Mouse (Mus musculus) thymus, postnatal 4 days (tissue): Measurements from ENCODE around the gene Trim8.
A peak's percentile ranks its signal among the peaks of the same experiment; 100 is the strongest.

ENCODE experiments used
- DNase-seq: peaks from one replicate; pipeline ENCODE4 v3.0.0; 2021

Gene Trim8

GRCm38 (mm10) chr19:46524601-46525321, 23.3 kb downstream of the Trim8 start:
- peak; percentile 50 for DNase-seq

GRCm38 (mm10) chr19:46525691-46526631, 24.5 kb downstream of the Trim8 start:
- DNase-seq: peak; percentile 13

- DNase-seq: peak; percentile 65
Observed at GRCm38 (mm10) chr19:46527632-46528528, 26.4 kb downstream of the Trim8 start.

- peak; percentile 84 for DNase-seq
Observed at GRCm38 (mm10) chr19:46528529-46529213, 27.2 kb downstream of the Trim8 start.

- peak; percentile 38 for DNase-seq
Observed at GRCm38 (mm10) chr19:46529601-46530448, 28.3 kb downstream of the Trim8 start.

GRCm38 (mm10) chr19:46530449-46530990, 29.0 kb downstream of the Trim8 start:
- peak; percentile 9 for DNase-seq

- DNase-seq: peak; percentile 55
Observed at GRCm38 (mm10) chr19:46531071-46532030, 29.8 kb downstream of the Trim8 start.

GRCm38 (mm10) chr19:46532031-46532688, 30.7 kb downstream of the Trim8 start:
- peak; percentile 61 for DNase-seq

GRCm38 (mm10) chr19:46533066-46533465, 31.6 kb downstream of the Trim8 start:
- DNase-seq: no peak

GRCm38 (mm10) chr19:46533525-46533924, 32.0 kb downstream of the Trim8 start:
- DNase-seq: no peak

- no peak for DNase-seq
Observed at GRCm38 (mm10) chr19:46534542-46535098, 33.1 kb downstream of the Trim8 start.

- DNase-seq: no peak
Observed at GRCm38 (mm10) chr19:46537357-46537756, 35.9 kb downstream of the Trim8 start.

GRCm38 (mm10) chr19:46538213-46538612, 36.7 kb downstream of the Trim8 start:
- peak; percentile 28 for DNase-seq

GRCm38 (mm10) chr19:46542750-46543149, 41.2 kb downstream of the Trim8 start:
- DNase-seq: no peak

GRCm38 (mm10) chr19:46547565-46547964, 46.1 kb downstream of the Trim8 start:
- DNase-seq: no peak

- no peak for DNase-seq
Observed at GRCm38 (mm10) chr19:46548110-46548509, 46.6 kb downstream of the Trim8 start.

GRCm38 (mm10) chr19:46550385-46550784, 48.9 kb downstream of the Trim8 start:
- DNase-seq: no peak

GRCm38 (mm10) chr19:46552496-46552895, 51.0 kb downstream of the Trim8 start:
- no peak for DNase-seq

- DNase-seq: no peak
Observed at GRCm38 (mm10) chr19:46553541-46553955, 52.0 kb downstream of the Trim8 start.
